ENCODE assay signal across 10 mouse cellular contexts in the genomic region with DNA sequence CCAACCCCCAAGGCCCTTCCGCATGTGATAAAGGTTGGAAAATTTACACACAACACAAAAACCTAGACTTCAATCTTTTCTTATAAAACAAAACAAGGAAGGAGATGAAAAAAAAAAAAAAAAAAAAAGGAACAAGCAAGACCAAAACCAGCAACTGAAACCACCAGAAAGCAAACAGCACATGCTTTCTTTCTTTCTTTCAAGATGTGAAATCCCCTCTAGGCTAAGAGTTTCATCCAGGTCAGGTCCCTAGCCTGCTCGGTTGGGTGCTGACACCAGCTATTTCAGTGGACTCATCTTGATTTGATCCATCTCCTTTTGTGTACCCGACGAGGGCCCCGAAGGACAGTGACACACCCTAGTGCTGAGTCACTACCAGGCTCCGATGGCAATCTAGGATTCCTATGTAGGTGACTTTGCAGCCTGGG. TPM values are rescaled to one million over a fixed set of nuclear protein-coding genes. Genes with fewer than 3 reads are reported as not detected.
A peak's percentile ranks its signal among the peaks of the same experiment; 100 is the strongest.
DNase-seq lines count a peak whose midpoint lies in the region; ATAC-seq and TF ChIP-seq lines count a peak whose summit lies in the region.
"Had no signal": no experiment of that assay in that cellular context is flagged by ENCODE, and none has a peak within 500 bp of the region (broad histone marks: within the 10 kb centered on the region; RNA-seq: fewer than 3 reads in every experiment).

No protein-coding gene starts in this region.

- intact Hi-C loops in left cerebral cortex, postnatal 10 days (cut with DNase I) = no loop called here

- peak; percentile 77 for ATAC-seq in intestine, postnatal 0 days
- ATAC-seq in stomach, embryonic 14.5 days (ENCODE audit: insufficient number of reproducible peaks, insufficient read depth, low FRiP score, low read depth) = no peak

- H3K9me3 ChIP-seq in intestine, postnatal 0 days (ENCODE audit: control insufficient read depth) = no peaks in the 10 kb centered on the region
- H3K9me3 ChIP-seq in stomach, embryonic 14.5 days (ENCODE audit: control insufficient read depth, low read depth, low read length) = no peaks in the 10 kb centered on the region
- H3K9me3 ChIP-seq: hindbrain, embryonic 15.5 days had no signal

- peak; percentile 7 for DNase-seq in gastrocnemius, postnatal 25 days
- DNase-seq in gastrocnemius, adult 18-20 months (ENCODE audit: low spot score) = no peak
- DNase-seq in 3T3-L1 (ENCODE audit: low read depth, low spot score) = peak; percentile 75
- DNase-seq in adrenal gland, postnatal 25 days = peak; percentile 37
- no peak for DNase-seq in right cerebral cortex, postnatal 36 days (ENCODE audit: low spot score in 2 of 2)
- no peak for DNase-seq in left cerebral cortex, postnatal 10 days (ENCODE audit: extremely low spot score in 1 of 2, low spot score in 2 of 2)

- no peak overlapping the region for H3K9ac ChIP-seq in intestine, postnatal 0 days (ENCODE audit: low read depth, low read length)
- H3K9ac ChIP-seq in stomach, embryonic 14.5 days (replicated peaks; ENCODE audit: low read depth, low read length) = no peak overlapping the region
- H3K9ac ChIP-seq: hindbrain, embryonic 15.5 days had no signal

- no peak overlapping the region for H3K4me3 ChIP-seq in intestine, postnatal 0 days (ENCODE audit: low read depth, low read length)
- H3K4me3 ChIP-seq in stomach, embryonic 14.5 days (ENCODE audit: low read depth, low read length) = no peak overlapping the region
- H3K4me3 ChIP-seq: hindbrain, embryonic 15.5 days had no signal

- no peak for TF ChIP-seq CTCF in intestine, postnatal 0 days (IDR thresholded peaks at IDR 0.05; ENCODE audit: low read depth)

- WGBS in intestine, postnatal 0 days = 43% methylated on average over 6 of the region's 6 CpGs
- 62% methylated on average over 6 of the region's 6 CpGs for WGBS in stomach, embryonic 14.5 days

- peak overlapping the region; percentile 60 for H3K27ac ChIP-seq in intestine, postnatal 0 days (ENCODE audit: low read depth, low read length)
- H3K27ac ChIP-seq in stomach, embryonic 14.5 days (ENCODE audit: low read length) = peak overlapping the region; percentile 3; the same call in 1 of the 2 replicates
- H3K27ac ChIP-seq: hindbrain, embryonic 15.5 days had no signal

- peaks cover 6% of the 10 kb centered on the region; the same call in 1 of the 2 replicates for H3K36me3 ChIP-seq in intestine, postnatal 0 days (ENCODE audit: control insufficient read depth, insufficient read depth)
- H3K36me3 ChIP-seq in stomach, embryonic 14.5 days (ENCODE audit: control insufficient read depth, insufficient read depth, low read length) = no peaks in the 10 kb centered on the region
- H3K36me3 ChIP-seq: G1E; hindbrain, embryonic 15.5 days had no signal

- H3K4me2 ChIP-seq in intestine, postnatal 0 days (replicated peaks; ENCODE audit: low read depth) = 0 out of 2 replicates have a peak overlapping the region, but pooled peaks have one; percentile 31
- H3K4me2 ChIP-seq in stomach, embryonic 14.5 days (replicated peaks; ENCODE audit: low read depth, low read length) = no peak overlapping the region
- H3K4me2 ChIP-seq: hindbrain, embryonic 15.5 days had no signal

- no peaks in the 10 kb centered on the region for H3K27me3 ChIP-seq in intestine, postnatal 0 days (replicated peaks; ENCODE audit: control insufficient read depth, insufficient read depth, low read length)
- H3K27me3 ChIP-seq in stomach, embryonic 14.5 days (ENCODE audit: control insufficient read depth, insufficient read depth, low read length) = no peaks in the 10 kb centered on the region
- H3K27me3 ChIP-seq: hindbrain, embryonic 15.5 days had no signal

- H3K4me1 ChIP-seq in intestine, postnatal 0 days (replicated peaks; ENCODE audit: control insufficient read depth, insufficient read depth, low read length) = 0 out of 2 replicates have a peak, but pooled peaks cover 8% of the 10 kb centered on the region
- H3K4me1 ChIP-seq in stomach, embryonic 14.5 days (ENCODE audit: control insufficient read depth, insufficient read depth, low read length) = 0 out of 2 replicates have a peak, but pooled peaks cover 3% of the 10 kb centered on the region

RNA-seq across cellular contexts. Expression of a gene that starts 29.2 kb away (rescaled TPM):
- 10 to 100 TPM in 1 of 2 experiments, 1 to 10 TPM in 1; 8.5 to 17.7 TPM for total RNA-seq in gastrocnemius, postnatal 25 days (2021)
- 10 to 100 TPM; 16.6 to 33.9 TPM for total RNA-seq in gastrocnemius, adult 18-20 months (2021)
- total RNA-seq in adrenal gland, postnatal 25 days (2021) = 36.8 and 37.2 TPM in 2 replicates
- 15.1 and 17.8 TPM in 2 replicates for polyA plus RNA-seq in intestine, postnatal 0 days (2015; fragmentation: Nextera tagmentation; extraction: Ambion mirVana)
- 40.8 and 43.0 TPM in 2 replicates for polyA plus RNA-seq in stomach, embryonic 14.5 days (2014; fragmentation: Nextera tagmentation; extraction: Ambion mirVana)
- total RNA-seq in left cerebral cortex, postnatal 10 days (2021) = 10 to 100 TPM; 22.6 to 24.0 TPM
- polyA plus RNA-seq: G1E had no signal

Comparison
In these comparisons a context has a peak if more than half of its experiments do, and no peak if none do; other contexts are left out.
1. DNase-seq: peak in gastrocnemius, postnatal 25 days (single experiment), 3T3-L1 (single experiment) and adrenal gland, postnatal 25 days (single experiment); none in gastrocnemius, adult 18-20 months (single experiment), right cerebral cortex, postnatal 36 days (0 of 2) and left cerebral cortex, postnatal 10 days (0 of 2).